ENCODE assay signal across 16 mouse cellular contexts in genomic region chr19:53899941-53900610, GRCm38 (mm10). TPM values are rescaled to one million over a fixed set of nuclear protein-coding genes. Genes with fewer than 3 reads are reported as not detected.
DNase-seq lines count a peak whose midpoint lies in the region; ATAC-seq lines count a peak whose summit lies in the region.
"Had no signal": no experiment of that assay in that cellular context is flagged by ENCODE, and none has a peak within 500 bp of the region (broad histone marks: within the 10 kb centered on the region; RNA-seq: fewer than 3 reads in every experiment).

No protein-coding gene starts in this region.

- H3K27ac ChIP-seq in heart, embryonic 10.5 days = no peak overlapping the region
- H3K27ac ChIP-seq: midbrain, embryonic 13.5 days; neural tube, embryonic 12.5 days had no signal

- peak; percentile 41 for DNase-seq in heart, embryonic 10.5 days (ENCODE audit: low spot score)
- no peak for DNase-seq in heart, adult 9 months (ENCODE audit: low spot score in 2 of 2)
- peak; percentile 19 for DNase-seq in A20 (ENCODE audit: low read depth, low spot score)
- DNase-seq in T-cell, adult 2 months (ENCODE audit: low spot score) = peak; percentile 76
- DNase-seq in cerebellum, postnatal 14 days = no peak
- DNase-seq in testis, postnatal 10 days (ENCODE audit: low spot score) = no peak
- no peak for DNase-seq in gastrocnemius, postnatal 14 days
- DNase-seq: cerebellum, adult 2 months; forebrain, postnatal 0 days; gastrocnemius, postnatal 25 days; kidney, postnatal 4 days; lung, postnatal 10 days had no signal

- H3K36me3 ChIP-seq in heart, embryonic 10.5 days = no peaks in the 10 kb centered on the region
- H3K36me3 ChIP-seq: midbrain, embryonic 13.5 days; neural tube, embryonic 12.5 days had no signal

- H3K27me3 ChIP-seq in heart, embryonic 10.5 days (ENCODE audit: insufficient read depth, poor library complexity, severe bottlenecking) = no peaks in the 10 kb centered on the region
- H3K27me3 ChIP-seq: midbrain, embryonic 13.5 days; neural tube, embryonic 12.5 days had no signal

- WGBS in heart, embryonic 10.5 days = 81% methylated on average over 14 of the region's 14 CpGs

- H3K4me3 ChIP-seq in heart, embryonic 10.5 days = no peak overlapping the region
- H3K4me3 ChIP-seq: midbrain, embryonic 13.5 days; neural tube, embryonic 12.5 days had no signal

- intact Hi-C loops in gastrocnemius, postnatal 14 days (cut with DNase I; ENCODE audit: low total_unique reads) = loop anchor here (10.0 kb wide), 1 partner anchor 55 kb away; no protein-coding TSS in a partner anchor

- H3K4me1 ChIP-seq in heart, embryonic 10.5 days = peaks cover 20% of the 10 kb centered on the region

- peak; percentile 55 for ATAC-seq in neutrophil, adult 5-6 weeks (ENCODE audit: extremely low read depth, insufficient number of reproducible peaks, low FRiP score, poor library complexity, severe bottlenecking)
- ATAC-seq: forebrain, postnatal 0 days; intestine, embryonic 16.5 days; midbrain, embryonic 13.5 days had no signal

- no peaks in the 10 kb centered on the region for H3K9me3 ChIP-seq in heart, embryonic 10.5 days
- H3K9me3 ChIP-seq: midbrain, embryonic 13.5 days; neural tube, embryonic 12.5 days had no signal

RNA-seq across cellular contexts. Expression of gene Pdcd4, which starts 8.0 kb away (rescaled TPM):
- 31.4 and 35.0 TPM in 2 replicates for polyA plus RNA-seq in heart, embryonic 10.5 days (2016; fragmentation: Nextera tagmentation; extraction: Ambion mirVana)
- total RNA-seq in neutrophil, adult 5-6 weeks (2017) = 162 and 168 TPM in 2 replicates
- 10 to 100 TPM; 20.6 to 22.4 TPM for total RNA-seq in gastrocnemius, postnatal 14 days (2021)

RNA-seq across cellular contexts. Expression of gene Shoc2, which starts 44.0 kb away (rescaled TPM):
- polyA plus RNA-seq in heart, embryonic 10.5 days (2016; fragmentation: Nextera tagmentation; extraction: Ambion mirVana) = 51.0 and 54.7 TPM in 2 replicates
- 70.9 and 75.4 TPM in 2 replicates for total RNA-seq in neutrophil, adult 5-6 weeks (2017)
- total RNA-seq in gastrocnemius, postnatal 14 days (2021) = 10 to 100 TPM; 21.9 to 24.3 TPM

RNA-seq across cellular contexts. Expression of gene Bbip1, which starts 44.4 kb away (rescaled TPM):
- polyA plus RNA-seq in heart, embryonic 10.5 days (2016; fragmentation: Nextera tagmentation; extraction: Ambion mirVana) = 63.5 and 69.3 TPM in 2 replicates
- total RNA-seq in neutrophil, adult 5-6 weeks (2017) = 52.3 and 74.0 TPM in 2 replicates
- total RNA-seq in gastrocnemius, postnatal 14 days (2021) = 10 to 100 TPM; 33.5 to 34.6 TPM

Comparison
In these comparisons a context has a peak if more than half of its experiments do, and no peak if none do; other contexts are left out.
1. DNase-seq: peak in heart, embryonic 10.5 days (single experiment), A20 (single experiment) and T-cell, adult 2 months (single experiment); none in heart, adult 9 months (0 of 2), cerebellum, postnatal 14 days (0 of 2), testis, postnatal 10 days (single experiment) and gastrocnemius, postnatal 14 days (single experiment).